Mouse (Mus musculus) stomach, postnatal 0 days (tissue): Measurements from ENCODE around the gene Foxp1. TPM values are rescaled to one million over a fixed set of nuclear protein-coding genes. Genes with fewer than 3 reads are reported as not detected.

Source experiments
- ATAC-seq: fragments of 200-750 bp; cut with Nextera tagmentation; 2 replicates; pipeline ENCODE4 v1.8.0; 2017; ENCODE audit not compliant: low FRiP score, low TSS enrichment
- DNase-seq: peaks from one replicate; pipeline ENCODE4 v3.0.0-alpha.2; 2016; ENCODE audit warnings: low spot score
- H3K27ac ChIP-seq: fragments of 300-500 bp; sonication (generic); replicated peaks from 2 replicates; pipeline ENCODE4 v1.5.1; 2014; ENCODE audit warnings: mild to moderate bottlenecking, control low read depth
- H3K27me3 ChIP-seq: fragments of 300-500 bp; sonication (generic); 2 replicates; pipeline ENCODE4 v1.6.1; 2014; ENCODE audit warnings: low read length; ENCODE audit not compliant: control insufficient read depth, insufficient read depth
- H3K36me3 ChIP-seq: fragments of 300-500 bp; sonication (generic); 2 replicates; pipeline ENCODE4 v1.6.1; 2014; ENCODE audit warnings: low read length, mixed read lengths; ENCODE audit not compliant: control insufficient read depth, insufficient read depth
- H3K4me1 ChIP-seq: fragments of 300-500 bp; sonication (generic); replicated peaks from 2 replicates; pipeline ENCODE4 v1.6.1; 2014; ENCODE audit warnings: antibody characterized with exemption; ENCODE audit not compliant: control insufficient read depth, insufficient read depth
- H3K4me2 ChIP-seq: fragments of 300-500 bp; sonication (generic); replicated peaks from 2 replicates; pipeline ENCODE4 v1.6.1; 2014; ENCODE audit warnings: low read depth, mild to moderate bottlenecking, control low read depth, moderate library complexity
- H3K4me3 ChIP-seq: fragments of 300-500 bp; sonication (generic); 2 replicates; pipeline ENCODE4 v1.5.1; 2014; ENCODE audit warnings: low read depth, low read length, control low read depth
- H3K9ac ChIP-seq: fragments of 300-500 bp; sonication (generic); 2 replicates; pipeline ENCODE4 v1.6.1; 2014; ENCODE audit warnings: mild to moderate bottlenecking, low read length, control low read depth, mixed read lengths
- H3K9me3 ChIP-seq: fragments of 300-500 bp; sonication (generic); 2 replicates; pipeline ENCODE4 v1.6.1; 2016; ENCODE audit warnings: low read length; ENCODE audit not compliant: control insufficient read depth
- CTCF ChIP-seq: IDR thresholded peaks from 2 replicates; pipeline ENCODE4 v1.5.1; 2016; ENCODE audit warnings: antibody characterized with exemption, low read depth, mild to moderate bottlenecking, moderate library complexity
- EP300 ChIP-seq: optimal IDR thresholded peaks from 2 replicates; pipeline ENCODE3; 2016; ENCODE audit warnings: antibody characterized with exemption
- WGBS: fragments of 180-500 bp; shearing (Covaris S2); extraction: QIAGEN DNeasy Blood & Tissue Kit; methylation state at CpG from one replicate; pipeline ENCODE4 v1.1.7; 2014; 5-methylcytosine and 5-hydroxymethylcytosine counted together
- polyA plus RNA-seq: library from polyadenylated mRNA; unstranded; fragments of >200 nt; fragmentation: Nextera tagmentation; extraction: Ambion mirVana; gene quantifications from 2 replicates; pipeline ENCODE4 v1.2.1, GENCODE M21; 2015

Foxp1 gene
- polyA plus RNA-seq, 1 experiment from 2014 or later, result 68.9 TPM

- Histone ChIP-seq H3K27me3 (no peaks in the 10 kb centered on the region), H3K36me3 (no peaks in the 10 kb centered on the region), H3K4me3 (no peak overlapping the region), H3K4me2 (peak overlapping the region; percentile 66), H3K9ac (0 out of 2 replicates have a peak overlapping the region, but pooled peaks have one; percentile 18), H3K4me1 (peaks cover 13% of the 10 kb centered on the region), H3K9me3 (no peaks in the 10 kb centered on the region), H3K27ac (peak overlapping the region; percentile 90)
- ATAC-seq (no peak), DNase-seq (no peak)
- 41% methylated on average over 7 of the region's 7 CpGs for WGBS
- TF ChIP-seq CTCF (no peak), EP300 (no peak)
These were observed 425.8 kb downstream of the Foxp1 start for GRCm38 (mm10) chr6:99096776-99097166.

GRCm38 (mm10) chr6:99096105-99096775, 426.3 kb downstream of the Foxp1 start:
- Histone ChIP-seq H3K27ac (peak overlapping the region; percentile 90), H3K36me3 (no peaks in the 10 kb centered on the region), H3K9ac (peak overlapping the region; percentile 64), H3K27me3 (no peaks in the 10 kb centered on the region), H3K4me2 (peak overlapping the region; percentile 66), H3K4me1 (peaks cover 12% of the 10 kb centered on the region), H3K4me3 (peak overlapping the region; percentile 48), H3K9me3 (no peaks in the 10 kb centered on the region)
- DNase-seq, result peak; percentile 44
- 7% methylated on average over 12 of the region's 12 CpGs for WGBS
- ATAC-seq, result peak; percentile 43; the same call in 1 of the 2 replicates
- TF ChIP-seq EP300 (no peak), CTCF (no peak)

- Histone ChIP-seq H3K27ac (peak overlapping the region; percentile 90), H3K4me2 (peak overlapping the region; percentile 66), H3K4me3 (peak overlapping the region; percentile 48), H3K9ac (peak overlapping the region; percentile 64), H3K36me3 (no peaks in the 10 kb centered on the region), H3K27me3 (no peaks in the 10 kb centered on the region), H3K4me1 (peaks cover 12% of the 10 kb centered on the region), H3K9me3 (no peaks in the 10 kb centered on the region)
- ATAC-seq (peak; percentile 55; the same call in 1 of the 2 replicates), DNase-seq (no peak)
- TF ChIP-seq CTCF (no peak), EP300 (peak; percentile 41)
- WGBS, result 4% methylated on average over 18 of the region's 18 CpGs
These were observed 427.1 kb downstream of the Foxp1 start for GRCm38 (mm10) chr6:99095185-99096104.

- H3K4me2 ChIP-seq, result peak overlapping the region; percentile 66
- H3K9ac ChIP-seq, result peak overlapping the region; percentile 64
- TF ChIP-seq EP300 (no peak), CTCF (no peak)
- peaks cover 12% of the 10 kb centered on the region for H3K4me1 ChIP-seq
- H3K36me3 ChIP-seq, result no peaks in the 10 kb centered on the region
- ATAC-seq, result no peak
- H3K9me3 ChIP-seq, result no peaks in the 10 kb centered on the region
- H3K27me3 ChIP-seq, result no peaks in the 10 kb centered on the region
- no peak for DNase-seq
- peak overlapping the region; percentile 48 for H3K4me3 ChIP-seq
- WGBS, result 16% methylated on average over 10 of the region's 10 CpGs
- H3K27ac ChIP-seq, result peak overlapping the region; percentile 90
These were observed 428.1 kb downstream of the Foxp1 start for GRCm38 (mm10) chr6:99094339-99094989.

GRCm38 (mm10) chr6:99093856-99094255, 428.7 kb downstream of the Foxp1 start:
- Histone ChIP-seq H3K9ac (no peak overlapping the region), H3K4me2 (peak overlapping the region; percentile 66)
- 30% methylated on average over 2 of the region's 2 CpGs for WGBS

More at GRCm38 (mm10) chr6:99093856-99094255, 428.7 kb downstream of the Foxp1 start:
- 0 out of 2 replicates have a peak, but pooled peaks have one; percentile 13 for ATAC-seq
- H3K27ac ChIP-seq, result peak overlapping the region; percentile 84; the same call in 1 of the 2 replicates
- no peak for DNase-seq
- H3K4me3 ChIP-seq, result peak overlapping the region; percentile 48; the same call in 1 of the 2 replicates
- no peaks in the 10 kb centered on the region for H3K9me3 ChIP-seq
- TF ChIP-seq EP300, result no peak
- TF ChIP-seq CTCF, result no peak
- H3K4me1 ChIP-seq, result peaks cover 12% of the 10 kb centered on the region
- no peaks in the 10 kb centered on the region for H3K27me3 ChIP-seq
- no peaks in the 10 kb centered on the region; the same call in 1 of the 2 replicates for H3K36me3 ChIP-seq
